Mouse (Mus musculus) lung, adult 18-20 months (tissue): ENCODE measurements around the gene Atp9a.

Source experiments
- DNase-seq, 2 experiments: peaks; one replicate each; pipeline ENCODE4 v3.0.0; 2022; ENCODE audit warnings: mixed read lengths in 2 of 2

The Atp9a gene

GRCm38 (mm10) chr2:168634881-168635280 is 107.3 kb downstream of the Atp9a start:
- no peak for DNase-seq

DNA sequence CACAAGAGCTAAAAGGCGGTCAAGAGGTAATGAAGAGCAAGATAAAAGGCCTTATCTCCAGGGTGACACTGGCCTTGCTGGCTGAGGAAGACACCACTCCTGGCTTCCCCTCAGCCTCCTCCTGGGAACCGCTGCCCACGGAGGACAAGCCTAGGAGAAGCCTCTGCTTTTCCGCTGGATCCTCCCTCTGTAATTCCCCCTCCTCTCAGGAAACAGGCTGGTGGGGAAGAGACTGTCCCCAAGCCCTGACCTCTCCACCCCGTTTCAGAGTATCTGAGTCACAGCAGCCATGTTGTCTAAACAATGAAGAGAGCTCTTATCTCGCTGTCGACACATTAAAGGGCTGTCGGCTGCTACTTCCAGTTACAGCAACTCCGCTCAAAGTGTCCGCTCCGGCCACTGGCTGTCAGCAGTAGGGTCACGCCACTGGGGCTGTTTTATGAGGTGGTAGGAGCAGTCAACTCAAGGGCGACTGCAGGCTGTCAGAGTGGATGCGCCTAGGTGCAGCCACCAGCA is 108.8 kb downstream of the Atp9a start:
- DNase-seq: no peak

GRCm38 (mm10) chr2:168632543-168632942 is 109.7 kb downstream of the Atp9a start:
- no peak for DNase-seq

DNA sequence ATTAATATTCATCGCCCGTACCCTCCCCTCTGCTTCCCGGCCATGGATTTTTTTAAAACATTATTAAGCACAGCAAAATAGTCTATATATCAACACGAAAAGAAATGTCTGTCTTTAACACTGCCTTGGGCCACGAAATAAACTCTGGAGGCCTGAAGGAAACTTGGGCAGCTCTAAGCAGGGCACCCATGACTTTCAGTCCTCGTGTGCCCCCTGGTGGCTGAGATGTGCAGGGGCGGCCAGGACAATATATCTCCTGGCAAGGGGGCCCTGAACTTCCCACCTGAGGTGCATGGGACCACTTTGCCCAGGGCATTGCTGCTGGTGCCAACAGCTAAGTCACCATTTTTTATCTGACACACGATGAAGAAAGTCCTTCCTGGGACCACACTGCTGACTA is 113.4 kb downstream of the Atp9a start:
- DNase-seq: peak; percentile 70 to 76

DNA sequence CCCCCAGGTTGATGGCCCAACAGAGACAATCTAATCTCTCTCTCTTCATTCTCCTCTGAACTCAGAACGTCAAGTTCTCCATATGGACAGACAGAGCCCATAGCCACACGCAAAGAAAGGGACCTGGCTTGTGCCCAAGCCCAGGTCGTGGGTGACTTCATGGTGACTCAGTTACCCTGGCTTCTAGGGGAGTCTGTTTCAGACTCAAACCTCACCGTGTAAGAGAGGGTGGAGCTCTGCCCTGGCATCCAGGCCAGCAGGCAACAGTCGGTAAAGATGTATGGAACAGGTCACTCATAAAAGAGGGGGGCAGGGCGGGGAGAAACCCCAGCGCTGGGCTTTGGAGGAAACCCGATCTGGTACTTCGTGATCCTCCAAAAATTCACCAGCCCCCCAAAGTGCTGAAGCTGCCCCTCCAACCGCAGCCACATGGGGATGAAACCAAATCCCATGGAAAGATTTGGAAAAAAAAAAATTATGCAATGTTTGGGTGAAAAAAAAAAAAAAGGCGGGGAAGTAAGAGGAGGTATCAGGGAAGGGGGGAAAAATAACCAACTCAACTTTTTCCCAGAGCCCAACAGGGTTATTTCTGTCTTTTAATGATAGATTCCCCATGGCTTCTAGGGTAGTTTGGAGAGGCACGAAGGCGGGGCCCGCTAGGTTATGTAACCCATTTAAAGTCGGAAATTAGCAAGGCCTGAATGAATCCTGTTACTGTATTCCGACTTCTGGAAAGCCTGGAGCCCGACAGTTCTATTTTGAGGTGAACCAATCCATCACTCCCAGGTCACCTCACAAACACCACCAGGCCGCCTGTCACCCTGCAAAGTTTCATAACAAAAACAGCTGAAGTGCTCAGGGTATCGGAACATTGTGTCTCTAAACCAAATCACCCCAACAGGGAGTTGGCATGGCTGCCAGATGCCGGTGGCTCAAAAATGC is 114.1 kb downstream of the Atp9a start:
- DNase-seq: peak; percentile 19 to 44

DNA sequence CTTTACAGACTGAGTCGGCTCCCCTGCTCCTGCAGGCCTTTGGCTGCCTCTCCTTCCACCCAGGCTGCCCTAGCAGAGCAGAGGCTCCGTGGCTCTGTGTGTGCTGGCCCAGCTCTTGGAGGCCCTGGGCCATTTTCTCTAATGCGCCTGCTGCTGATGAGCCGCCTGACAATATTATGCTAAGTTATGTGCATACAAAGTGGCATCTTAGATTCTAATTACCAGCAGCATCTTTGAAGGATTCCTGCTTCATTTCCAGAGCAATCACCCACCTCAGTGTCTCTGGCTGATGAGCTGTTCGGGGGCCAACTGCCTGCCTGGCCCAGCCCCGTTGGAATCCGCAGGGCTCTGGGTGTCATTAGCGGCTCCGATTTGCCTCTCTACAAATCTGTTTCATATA is 115.8 kb downstream of the Atp9a start:
- DNase-seq: no peak

- DNase-seq: no peak
Measured at GRCm38 (mm10) chr2:168625091-168625490, 117.1 kb downstream of the Atp9a start.

DNA sequence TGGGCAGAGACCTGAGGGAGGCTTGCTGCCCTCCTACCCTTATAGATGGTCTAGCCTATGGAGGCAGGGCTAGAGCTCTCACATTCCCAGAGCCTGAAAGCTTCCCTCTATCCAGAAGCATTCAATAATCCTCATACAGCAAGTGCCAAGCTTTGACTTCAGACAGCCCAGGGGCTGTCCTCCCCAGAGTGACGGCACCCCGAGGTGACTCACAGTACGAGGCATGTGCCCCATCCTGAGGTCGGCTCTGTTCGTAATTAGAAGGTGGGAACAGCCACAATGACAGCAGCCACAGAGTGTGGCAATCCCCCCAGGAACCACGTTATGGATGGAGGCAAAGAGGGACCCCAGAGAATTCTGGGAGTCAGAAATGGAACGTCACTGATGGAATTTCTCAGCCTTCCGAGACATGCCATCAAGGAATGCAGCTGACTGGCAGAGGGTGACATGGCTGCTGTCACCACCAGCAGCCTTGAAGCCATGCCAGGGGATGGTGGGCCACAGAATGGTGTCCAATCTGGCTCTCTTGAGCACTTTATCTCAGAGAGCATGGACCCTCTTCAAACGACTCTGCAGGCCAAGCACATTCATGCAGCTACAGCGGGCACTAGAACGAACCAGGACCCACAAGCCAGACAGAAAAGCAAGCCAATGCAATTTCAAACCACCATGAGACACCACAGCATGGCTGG is 121.0 kb downstream of the Atp9a start:
- no peak for DNase-seq

GRCm38 (mm10) chr2:168618205-168618717 is 123.9 kb downstream of the Atp9a start:
- no peak for DNase-seq

- no peak for DNase-seq
Measured at GRCm38 (mm10) chr2:168615160-168615559, 127.0 kb downstream of the Atp9a start.

GRCm38 (mm10) chr2:168614170-168614872 is 127.9 kb downstream of the Atp9a start:
- DNase-seq: no peak

DNA sequence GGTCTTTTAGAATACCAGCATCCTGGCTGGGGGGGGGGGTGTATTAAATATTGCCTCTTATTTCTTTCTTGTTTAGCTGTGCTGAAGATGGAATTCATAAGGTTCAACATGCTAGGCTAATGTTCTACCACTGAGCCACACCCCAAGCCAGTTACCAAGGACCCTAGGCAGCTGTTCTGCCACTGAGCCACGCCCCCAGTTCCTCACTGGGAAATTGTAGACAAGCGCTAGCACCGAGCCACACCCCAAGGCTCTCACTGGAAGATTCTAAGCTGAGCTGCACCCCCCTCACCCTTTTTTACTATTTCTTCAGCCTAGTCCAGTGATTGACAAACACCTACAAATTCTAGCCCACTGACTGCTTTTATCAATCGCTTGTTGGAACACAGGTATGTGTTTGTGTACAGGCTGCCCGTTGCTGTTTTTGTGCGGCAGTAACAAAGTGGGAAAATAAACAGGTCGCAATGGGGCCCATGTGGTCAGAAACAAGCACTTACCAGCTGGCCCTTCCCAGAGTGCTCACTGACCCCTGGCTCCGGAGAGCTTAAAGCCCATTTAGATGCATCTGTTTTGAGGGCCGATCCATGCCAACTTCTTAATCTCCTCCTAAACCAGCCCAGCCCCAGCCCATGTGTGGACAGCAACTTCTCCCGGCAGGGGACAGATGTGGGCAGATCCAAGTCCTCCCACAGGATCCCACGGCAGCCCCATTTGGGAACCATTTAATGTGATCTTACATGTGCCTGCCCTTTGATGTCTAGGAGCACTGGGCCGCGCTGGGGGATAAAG is 128.9 kb downstream of the Atp9a start:
- no peak for DNase-seq

DNA sequence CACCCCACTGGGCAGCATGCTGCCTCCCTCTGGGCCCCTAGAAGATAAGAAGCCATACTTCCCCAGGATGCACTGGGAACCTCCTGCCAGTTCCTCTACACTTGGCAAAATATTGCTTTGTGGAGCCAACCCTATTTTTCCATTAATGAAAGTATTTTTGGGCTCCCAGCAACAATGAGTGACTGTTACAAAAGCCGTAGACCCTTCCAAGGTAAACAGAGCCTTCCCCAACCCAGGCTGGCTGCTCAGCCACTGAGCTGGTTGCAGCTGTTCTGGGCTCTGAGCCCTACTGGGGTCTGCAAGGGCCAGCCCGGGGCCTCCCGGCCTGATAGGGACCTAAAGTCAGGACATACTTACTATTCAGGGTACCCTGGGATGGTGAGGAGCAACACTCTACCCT is 131.3 kb downstream of the Atp9a start:
- DNase-seq: no peak

DNA sequence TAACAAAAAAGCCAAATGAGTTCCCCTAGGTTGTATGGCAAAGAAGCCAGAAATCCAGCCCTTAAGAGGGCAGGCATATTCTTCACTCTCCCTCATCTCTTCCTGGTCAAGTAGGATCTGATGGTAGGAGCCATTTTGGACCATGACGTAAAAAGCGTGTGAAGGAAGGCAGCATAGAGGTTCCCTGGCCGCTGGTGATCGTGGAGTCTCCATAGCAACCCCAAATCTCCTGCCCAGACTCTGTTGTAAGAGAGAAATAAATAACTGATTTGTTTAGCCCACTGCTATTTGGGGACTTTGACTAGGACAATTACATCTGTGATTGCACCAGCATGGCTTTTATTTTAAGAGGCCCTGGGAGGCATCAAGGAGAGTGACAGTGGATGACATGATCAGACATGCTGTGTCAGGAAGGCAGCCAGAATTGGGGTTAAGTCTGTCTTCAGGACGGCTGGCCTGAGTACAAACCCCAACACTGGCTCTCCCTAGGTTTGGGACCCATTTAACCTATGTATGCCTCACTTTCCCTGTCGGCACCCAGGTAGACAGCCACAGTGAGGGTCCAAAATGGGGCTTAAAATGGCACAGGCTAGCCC is 132.5 kb downstream of the Atp9a start:
- no peak for DNase-seq

GRCm38 (mm10) chr2:168608125-168608564 is 134.1 kb downstream of the Atp9a start:
- no peak for DNase-seq

- no peak for DNase-seq
Measured at GRCm38 (mm10) chr2:168604655-168605070, 137.5 kb downstream of the Atp9a start.

DNA sequence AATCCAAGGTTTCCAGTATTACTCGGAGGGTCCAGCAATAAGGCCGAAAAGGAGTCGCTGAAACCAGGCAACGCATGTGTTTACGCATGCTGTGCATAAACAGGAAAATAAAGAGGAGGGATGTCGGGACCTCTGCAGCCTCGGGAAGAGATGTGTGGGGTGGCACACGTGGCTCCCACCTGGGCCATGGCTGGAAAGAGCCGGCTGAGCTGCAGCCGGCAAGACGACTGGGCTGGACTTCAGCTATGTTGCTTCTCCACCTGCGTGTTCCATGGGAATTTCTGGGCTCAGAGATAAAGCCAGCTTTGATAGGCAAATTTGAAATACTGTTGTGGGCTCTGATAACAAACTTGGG is 139.8 kb downstream of the Atp9a start:
- no peak for DNase-seq

DNA sequence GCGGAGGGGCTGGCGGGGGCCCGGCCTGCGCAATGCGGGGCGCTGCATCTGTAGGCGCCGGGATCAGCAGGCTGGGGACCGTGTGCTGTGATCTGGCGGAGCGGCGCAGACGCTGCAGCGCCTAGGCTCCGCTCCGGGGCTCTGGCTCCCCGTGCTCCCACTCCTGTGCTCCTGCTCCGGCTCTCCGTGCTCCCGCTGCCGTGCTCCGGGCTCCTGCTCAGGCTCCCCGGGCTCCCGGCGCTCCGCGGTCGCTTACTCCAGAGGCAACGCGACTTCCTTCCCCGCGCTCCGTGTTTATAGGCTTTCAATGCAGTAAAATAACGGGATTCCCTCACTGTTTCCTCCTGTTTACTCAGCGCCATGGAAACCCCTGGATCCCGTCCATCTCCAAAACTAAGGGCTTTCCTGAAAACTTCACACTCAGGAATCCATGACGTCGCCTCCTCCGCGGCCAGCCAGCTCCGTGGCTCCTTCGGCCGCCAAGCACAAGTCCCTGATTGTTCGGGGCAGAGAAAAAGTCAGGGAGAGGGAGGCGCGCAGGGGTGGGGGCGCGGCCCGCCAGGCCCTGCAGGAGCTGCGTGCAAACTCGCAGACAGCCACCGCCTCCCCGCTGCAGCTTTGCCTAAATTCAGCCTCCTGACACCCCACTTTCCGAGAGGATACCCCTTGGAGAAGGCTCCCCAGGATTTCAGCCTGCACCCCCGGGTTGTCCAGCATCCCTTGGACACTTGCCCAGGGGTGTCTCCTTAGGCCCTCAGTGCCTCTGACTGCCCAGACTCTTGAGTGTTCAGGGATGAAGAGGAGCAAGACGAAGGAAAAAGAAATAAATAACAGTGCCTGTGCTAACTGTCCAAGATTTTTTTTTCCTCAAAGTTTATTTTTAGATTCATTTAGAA is 140.5 kb downstream of the Atp9a start, which contains the start of gene Nfatc2:
Nfatc2 (minus strand) TSS at position 167 of the 896 bp plus-strand sequence.
- peak; percentile 84 for DNase-seq

DNA sequence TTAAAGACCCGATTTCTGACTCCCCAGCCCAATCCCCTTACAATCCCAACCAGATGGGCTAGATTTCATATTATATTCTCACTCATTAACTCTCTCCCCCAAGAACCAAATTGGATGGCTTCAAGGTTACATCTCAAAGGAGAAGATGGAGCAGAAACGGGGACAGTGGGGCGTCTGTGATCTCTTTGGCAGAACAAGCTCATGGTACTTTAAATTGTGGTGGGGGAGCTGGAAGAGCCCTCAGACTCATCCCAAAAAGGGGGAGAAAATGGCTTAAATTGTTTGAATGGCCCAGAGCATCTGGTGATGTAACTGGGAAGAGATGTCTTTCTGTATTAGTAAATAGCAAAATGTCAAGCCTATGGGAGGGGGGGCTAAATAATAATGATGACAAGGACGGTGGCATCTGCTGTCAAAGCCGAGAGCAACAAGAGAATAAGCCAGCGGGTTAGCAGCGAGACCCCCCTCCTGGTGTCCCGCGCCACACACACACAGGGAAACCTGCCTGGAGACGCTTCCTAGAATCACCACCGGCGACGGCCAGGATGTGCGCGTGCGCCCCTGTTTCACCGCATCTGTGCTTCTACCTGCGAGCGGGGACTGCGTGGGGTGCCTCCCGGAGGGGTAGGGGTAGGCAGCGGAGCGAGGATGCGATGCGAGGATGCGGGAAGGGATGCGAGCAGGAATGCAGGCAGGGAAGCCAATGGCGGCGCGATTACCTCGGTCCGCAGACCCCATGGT is 141.3 kb downstream of the Atp9a start:
- no peak for DNase-seq

GRCm38 (mm10) chr2:168595693-168596092 is 146.5 kb downstream of the Atp9a start:
- no peak for DNase-seq
